18 mouse cellular contexts compared by ENCODE assay signal in genomic region chr15:10690973-10691372, GRCm38 (mm10). TPM values are rescaled to one million over a fixed set of nuclear protein-coding genes. Genes with fewer than 3 reads are reported as not detected.
A peak's percentile ranks its signal among the peaks of the same experiment; 100 is the strongest.
DNase-seq lines count a peak whose midpoint lies in the region; ATAC-seq lines count a peak whose summit lies in the region.
"Had no signal": no experiment of that assay in that cellular context is flagged by ENCODE, and none has a peak within 500 bp of the region (broad histone marks: within the 10 kb centered on the region; RNA-seq: fewer than 3 reads in every experiment).

No protein-coding gene starts in this region.

- H3K9ac ChIP-seq in embryonic facial prominence, embryonic 13.5 days: no peak overlapping the region
- no peak overlapping the region for H3K9ac ChIP-seq in lung, embryonic 16.5 days (ENCODE audit: low read length)
- H3K9ac ChIP-seq in limb, embryonic 13.5 days: no peak overlapping the region
- H3K9ac ChIP-seq in hindbrain, embryonic 11.5 days (ENCODE audit: low read depth, low read length): no peak overlapping the region
- H3K9ac ChIP-seq: forebrain, embryonic 12.5 days; neural tube, embryonic 13.5 days had no signal

- no peaks in the 10 kb centered on the region for H3K9me3 ChIP-seq in embryonic facial prominence, embryonic 13.5 days
- no peaks in the 10 kb centered on the region for H3K9me3 ChIP-seq in embryonic facial prominence, embryonic 10.5 days
- H3K9me3 ChIP-seq in lung, embryonic 16.5 days (ENCODE audit: control insufficient read depth, low read length): no peaks in the 10 kb centered on the region
- H3K9me3 ChIP-seq in limb, embryonic 13.5 days: no peaks in the 10 kb centered on the region
- no peaks in the 10 kb centered on the region for H3K9me3 ChIP-seq in hindbrain, embryonic 11.5 days (ENCODE audit: control insufficient read depth, low read length)
- H3K9me3 ChIP-seq: forebrain, embryonic 12.5 days; neural tube, embryonic 13.5 days had no signal

- no peak for ATAC-seq in embryonic facial prominence, embryonic 13.5 days (ENCODE audit: insufficient number of reproducible peaks, insufficient read depth, low FRiP score, low TSS enrichment, low read depth)
- ATAC-seq in lung, embryonic 16.5 days (ENCODE audit: low read depth): no peak
- ATAC-seq in limb, embryonic 13.5 days (ENCODE audit: low FRiP score, low read depth): no peak
- no peak for ATAC-seq in hindbrain, embryonic 11.5 days (ENCODE audit: low FRiP score)
- ATAC-seq: activated CD4-positive, CD25-positive, alpha-beta regulatory T cell, adult 4 months; CD4-positive, CD25-positive, alpha-beta regulatory T cell, adult 4 months had no signal

- peak overlapping the region; percentile 10; the same call in 1 of the 2 replicates for H3K4me2 ChIP-seq in embryonic facial prominence, embryonic 13.5 days
- H3K4me2 ChIP-seq in lung, embryonic 16.5 days (ENCODE audit: low read depth, low read length): peak overlapping the region; percentile 24; the same call in 1 of the 2 replicates
- peak overlapping the region; percentile 1; the same call in 1 of the 2 replicates for H3K4me2 ChIP-seq in limb, embryonic 13.5 days (replicated peaks)
- H3K4me2 ChIP-seq in hindbrain, embryonic 11.5 days (replicated peaks; ENCODE audit: low read depth, low read length): no peak overlapping the region
- H3K4me2 ChIP-seq: forebrain, embryonic 12.5 days; midbrain, embryonic 11.5 days; neural tube, embryonic 13.5 days had no signal

- 63% methylated on average over 5 of the region's 5 CpGs for WGBS in embryonic facial prominence, embryonic 13.5 days
- 84% methylated on average over 5 of the region's 5 CpGs for WGBS in embryonic facial prominence, embryonic 10.5 days
- WGBS in lung, embryonic 16.5 days: 66% methylated on average over 5 of the region's 5 CpGs
- 61% methylated on average over 5 of the region's 5 CpGs for WGBS in limb, embryonic 13.5 days
- WGBS in hindbrain, embryonic 11.5 days: 87% methylated on average over 5 of the region's 5 CpGs

- no peaks in the 10 kb centered on the region for H3K27me3 ChIP-seq in embryonic facial prominence, embryonic 13.5 days
- H3K27me3 ChIP-seq in embryonic facial prominence, embryonic 10.5 days (replicated peaks; ENCODE audit: low read depth, poor library complexity, severe bottlenecking): no peaks in the 10 kb centered on the region
- H3K27me3 ChIP-seq in lung, embryonic 16.5 days (ENCODE audit: control insufficient read depth, insufficient read depth, low read depth, low read length): no peaks in the 10 kb centered on the region
- no peaks in the 10 kb centered on the region for H3K27me3 ChIP-seq in limb, embryonic 13.5 days
- H3K27me3 ChIP-seq in hindbrain, embryonic 11.5 days (ENCODE audit: control insufficient read depth, insufficient read depth, low read length): no peaks in the 10 kb centered on the region
- H3K27me3 ChIP-seq: forebrain, embryonic 12.5 days; neural tube, embryonic 13.5 days had no signal

- H3K27ac ChIP-seq in embryonic facial prominence, embryonic 13.5 days: peak overlapping the region; percentile 71; the same call in 1 of the 2 replicates
- H3K27ac ChIP-seq in embryonic facial prominence, embryonic 10.5 days (replicated peaks): no peak overlapping the region
- no peak overlapping the region for H3K27ac ChIP-seq in lung, embryonic 16.5 days (ENCODE audit: low read length)
- H3K27ac ChIP-seq in limb, embryonic 13.5 days: peak overlapping the region; percentile 16; the same call in 1 of the 2 replicates
- H3K27ac ChIP-seq in hindbrain, embryonic 11.5 days (ENCODE audit: low read depth, low read length): no peak overlapping the region
- H3K27ac ChIP-seq: forebrain, embryonic 12.5 days; neural tube, embryonic 13.5 days had no signal

- no peak overlapping the region for H3K4me3 ChIP-seq in embryonic facial prominence, embryonic 13.5 days
- H3K4me3 ChIP-seq in embryonic facial prominence, embryonic 10.5 days: no peak overlapping the region
- no peak overlapping the region for H3K4me3 ChIP-seq in lung, embryonic 16.5 days (ENCODE audit: low read length)
- no peak overlapping the region for H3K4me3 ChIP-seq in limb, embryonic 13.5 days
- H3K4me3 ChIP-seq in hindbrain, embryonic 11.5 days (ENCODE audit: low read depth, low read length): no peak overlapping the region
- H3K4me3 ChIP-seq: forebrain, embryonic 12.5 days; neural tube, embryonic 13.5 days had no signal

- peaks cover 73% of the 10 kb centered on the region for H3K4me1 ChIP-seq in embryonic facial prominence, embryonic 13.5 days
- H3K4me1 ChIP-seq in embryonic facial prominence, embryonic 10.5 days: peaks cover 53% of the 10 kb centered on the region
- peaks cover 58% of the 10 kb centered on the region for H3K4me1 ChIP-seq in lung, embryonic 16.5 days (replicated peaks; ENCODE audit: control insufficient read depth, insufficient read depth, low read length)
- peaks cover 86% of the 10 kb centered on the region for H3K4me1 ChIP-seq in limb, embryonic 13.5 days
- no peaks in the 10 kb centered on the region for H3K4me1 ChIP-seq in hindbrain, embryonic 11.5 days (replicated peaks; ENCODE audit: control insufficient read depth, insufficient read depth, low read length)

- peaks cover 35% of the 10 kb centered on the region for H3K36me3 ChIP-seq in embryonic facial prominence, embryonic 13.5 days
- H3K36me3 ChIP-seq in embryonic facial prominence, embryonic 10.5 days (replicated peaks): peaks cover 51% of the 10 kb centered on the region
- peaks cover 6% of the 10 kb centered on the region; the same call in 1 of the 2 replicates for H3K36me3 ChIP-seq in lung, embryonic 16.5 days (ENCODE audit: control insufficient read depth, insufficient read depth, low read length)
- H3K36me3 ChIP-seq in limb, embryonic 13.5 days: peaks cover 30% of the 10 kb centered on the region
- no peaks in the 10 kb centered on the region for H3K36me3 ChIP-seq in hindbrain, embryonic 11.5 days (ENCODE audit: control insufficient read depth, insufficient read depth, low read length)

- no peak for DNase-seq in embryonic facial prominence, embryonic 10.5 days (ENCODE audit: low spot score)
- no peak for DNase-seq in lung, postnatal 10 days
- no peak for DNase-seq in hindbrain, embryonic 11.5 days (ENCODE audit: low spot score)
- DNase-seq in testis, postnatal 10 days (ENCODE audit: low spot score): no peak
- no peak for DNase-seq in embryo, embryonic 9.5 days (ENCODE audit: extremely low spot score)
- DNase-seq: cerebellum, adult 18-20 months; heart, postnatal 4 days; layer of hippocampus, postnatal 36 days; right cerebral cortex, postnatal 14 days; thymus, postnatal 36 days had no signal

RNA-seq across cellular contexts. Expression of gene Rai14, which starts 23.5 kb away (rescaled TPM):
- 78.9 and 87.3 TPM in 2 replicates for polyA plus RNA-seq in embryonic facial prominence, embryonic 13.5 days (2015; fragmentation: Nextera tagmentation; extraction: Ambion mirVana)
- polyA plus RNA-seq in embryonic facial prominence, embryonic 10.5 days (2016; fragmentation: Nextera tagmentation; extraction: Ambion mirVana): 73.2 and 75.8 TPM in 2 replicates
- 80.9 and 84.2 TPM in 2 replicates for polyA plus RNA-seq in lung, embryonic 16.5 days (2015; fragmentation: Nextera tagmentation; extraction: Ambion mirVana)
- 61.5 and 63.7 TPM in 2 replicates for polyA plus RNA-seq in limb, embryonic 13.5 days (2015; fragmentation: Nextera tagmentation; extraction: Ambion mirVana)
- 86.0 and 93.4 TPM in 2 replicates for polyA plus RNA-seq in hindbrain, embryonic 11.5 days (2014; fragmentation: Nextera tagmentation; extraction: Ambion mirVana)

Comparison
In these comparisons a context has a peak if more than half of its experiments do, and no peak if none do; other contexts are left out.
1. H3K27ac ChIP-seq: peak in embryonic facial prominence, embryonic 13.5 days (single experiment) and limb, embryonic 13.5 days (single experiment); none in embryonic facial prominence, embryonic 10.5 days (single experiment), lung, embryonic 16.5 days (single experiment) and hindbrain, embryonic 11.5 days (single experiment).